Mouse (Mus musculus) C2C12 (cell line): ENCODE data around the gene Zfand3. TPM values are rescaled to one million over a fixed set of nuclear protein-coding genes. Genes with fewer than 3 reads are reported as not detected.

Source experiments
- H3K27me3 ChIP-seq: one replicate; pipeline ENCODE4 v1.6.1; 2011; ENCODE audit not compliant: control insufficient read depth, insufficient read depth, insufficient read length
- H3K36me3 ChIP-seq: one replicate; pipeline ENCODE4 v1.6.1; 2011; ENCODE audit not compliant: control insufficient read depth, insufficient read depth
- H3K4me3 ChIP-seq: one replicate; pipeline ENCODE4 v1.5.1; 2011; ENCODE audit warnings: mild to moderate bottlenecking, control low read depth; ENCODE audit not compliant: poor library complexity, insufficient read depth, severe bottlenecking
- H3K79me2 ChIP-seq: one replicate; pipeline ENCODE4 v1.6.1; 2011; ENCODE audit not compliant: control insufficient read depth, insufficient read depth
- H3K79me3 ChIP-seq: one replicate; pipeline ENCODE4 v1.6.1; 2011; ENCODE audit warnings: low read depth, control low read depth
- H3ac ChIP-seq: one replicate; pipeline ENCODE3; 2011; ENCODE audit warnings: low read depth; ENCODE audit not compliant: control insufficient read depth, insufficient read length
- CEBPB ChIP-seq: IDR thresholded peaks from one replicate; pipeline ENCODE4 v1.6.1; 2011; ENCODE audit warnings: low read depth, mild to moderate bottlenecking, control low read depth, moderate library complexity
- CTCF ChIP-seq: IDR thresholded peaks from one replicate; pipeline ENCODE4 v1.5.1; 2011; ENCODE audit not compliant: control insufficient read depth, insufficient read depth, insufficient read length
- FOSL1 ChIP-seq: IDR thresholded peaks from one replicate; pipeline ENCODE4 v1.8.0; 2011; ENCODE audit warnings: mild to moderate bottlenecking, low read length; ENCODE audit not compliant: poor library complexity, insufficient read depth, severe bottlenecking
- MAX ChIP-seq: IDR thresholded peaks from one replicate; pipeline ENCODE4 v1.6.1; 2011; ENCODE audit warnings: mild to moderate bottlenecking, control low read depth
- MYOD1 ChIP-seq: IDR thresholded peaks from one replicate; pipeline ENCODE4 v1.6.1; 2011; ENCODE audit warnings: low read depth; ENCODE audit not compliant: control insufficient read depth, insufficient read length
- MYOG ChIP-seq: IDR thresholded peaks from one replicate; pipeline ENCODE4 v1.6.1; 2011; ENCODE audit not compliant: control insufficient read depth, insufficient read length; ENCODE audit errors: extremely low read depth
- USF1 ChIP-seq: IDR thresholded peaks from one replicate; pipeline ENCODE4 v1.6.1; 2011; ENCODE audit warnings: low read depth, mild to moderate bottlenecking, control low read depth, moderate library complexity
- polyA plus RNA-seq: library from polyadenylated mRNA; unstranded; fragments of >200 nt; fragmentation: generic; extraction: Trizol; gene quantifications from one replicate; pipeline ENCODE4 v1.2.1, GENCODE M21; 2012; ENCODE audit warnings: missing spikeins

Gene Zfand3
- polyA plus RNA-seq, 1 experiment: 78.6 TPM

DNA sequence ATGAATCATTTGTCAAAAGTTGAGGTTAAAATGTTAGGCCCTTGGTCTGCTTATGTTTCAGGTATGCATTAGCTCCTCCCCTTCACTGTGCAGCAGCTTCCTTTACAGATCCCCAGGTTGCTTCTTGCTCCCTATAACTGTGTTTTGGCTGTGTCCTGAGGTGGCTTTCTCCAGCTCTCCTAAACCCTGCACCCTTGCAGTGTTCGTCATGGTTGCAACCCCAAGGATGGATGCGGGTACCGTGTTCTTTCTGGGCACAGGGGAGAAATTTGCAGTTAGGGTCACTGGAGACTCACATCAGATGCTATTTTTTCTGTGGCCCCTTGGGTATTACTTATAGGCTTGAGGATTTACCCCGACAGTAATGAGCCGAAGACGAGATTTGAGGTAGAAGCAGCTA is 175.7 kb downstream of the Zfand3 start:
- no peak overlapping the region for H3K4me3 ChIP-seq
- peaks cover 50% of the 10 kb centered on the region for H3K79me2 ChIP-seq
- peaks cover 12% of the 10 kb centered on the region for H3K79me3 ChIP-seq
- no peaks in the 10 kb centered on the region for H3K27me3 ChIP-seq
- H3K36me3 ChIP-seq: peaks cover 6% of the 10 kb centered on the region
- no peak overlapping the region for H3ac ChIP-seq
- TF ChIP-seq CTCF: no peak
- TF ChIP-seq MAX: no peak
- no peak for TF ChIP-seq USF1
- TF ChIP-seq MYOD1: no peak
- no peak for TF ChIP-seq MYOG
- no peak for TF ChIP-seq FOSL1
- no peak for TF ChIP-seq CEBPB

DNA sequence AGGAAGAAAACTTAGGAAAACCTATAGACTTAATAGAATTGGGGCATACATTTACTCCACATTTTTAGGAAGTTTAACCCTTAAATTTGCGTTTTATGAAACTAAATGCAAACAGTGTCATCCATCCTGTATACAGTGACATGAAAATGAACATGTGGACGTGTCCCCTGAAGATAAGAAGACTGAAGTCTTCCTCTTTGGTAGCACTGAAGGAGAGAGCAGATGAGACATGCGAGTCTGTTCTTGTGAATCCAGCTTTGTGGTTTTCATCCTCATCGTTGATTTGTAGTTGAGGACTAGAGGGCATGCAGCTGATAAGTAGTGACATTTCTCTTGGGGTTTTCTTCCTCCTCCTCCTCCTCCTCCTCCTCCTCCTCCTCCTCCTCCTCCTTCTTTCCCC is 177.0 kb downstream of the Zfand3 start:
- no peaks in the 10 kb centered on the region for H3K27me3 ChIP-seq
- peaks cover 56% of the 10 kb centered on the region for H3K79me2 ChIP-seq
- peaks cover 10% of the 10 kb centered on the region for H3K79me3 ChIP-seq
- TF ChIP-seq FOSL1 (no peak), MYOG (no peak), USF1 (no peak), MAX (no peak), MYOD1 (no peak)
- no peak overlapping the region for H3K4me3 ChIP-seq
- peaks cover 6% of the 10 kb centered on the region for H3K36me3 ChIP-seq
- H3ac ChIP-seq: no peak overlapping the region

DNA sequence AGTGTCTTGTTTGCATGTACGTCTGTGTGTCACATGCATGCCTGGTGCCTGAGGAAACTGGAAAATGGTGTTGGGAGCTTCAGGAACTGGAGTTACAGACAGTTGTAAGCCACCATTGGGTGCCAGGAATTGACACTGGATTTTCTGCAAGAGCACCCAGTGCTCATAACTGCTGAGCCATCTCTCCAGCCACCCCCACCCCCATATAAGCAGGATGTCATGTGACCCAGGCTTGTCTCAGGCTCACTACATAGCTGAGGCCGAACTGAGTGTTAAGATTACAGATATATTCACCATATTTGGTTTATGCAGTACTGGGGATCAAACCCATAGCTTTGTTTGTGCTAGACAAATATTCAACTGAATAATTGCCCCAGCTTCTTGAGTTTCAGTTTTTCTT is 177.5 kb downstream of the Zfand3 start:
- TF ChIP-seq MYOD1 (no peak), CEBPB (no peak), MAX (no peak), USF1 (no peak), MYOG (no peak), FOSL1 (no peak), CTCF (no peak)
- peaks cover 5% of the 10 kb centered on the region for H3K36me3 ChIP-seq
- no peak overlapping the region for H3K4me3 ChIP-seq
- no peak overlapping the region for H3ac ChIP-seq
- H3K79me2 ChIP-seq: peaks cover 61% of the 10 kb centered on the region
- H3K79me3 ChIP-seq: peaks cover 9% of the 10 kb centered on the region
- H3K27me3 ChIP-seq: no peaks in the 10 kb centered on the region

GRCm38 (mm10) chr17:30183561-30183960 is 179.0 kb downstream of the Zfand3 start:
- Histone ChIP-seq H3K79me3 (peaks cover 12% of the 10 kb centered on the region), H3K27me3 (no peaks in the 10 kb centered on the region), H3K79me2 (peaks cover 70% of the 10 kb centered on the region), H3K4me3 (no peak overlapping the region), H3ac (no peak overlapping the region), H3K36me3 (no peaks in the 10 kb centered on the region)
- TF ChIP-seq CEBPB (no peak), MYOG (no peak), FOSL1 (no peak), MAX (no peak), MYOD1 (no peak), CTCF (no peak), USF1 (no peak)

GRCm38 (mm10) chr17:30187154-30187553 is 182.6 kb downstream of the Zfand3 start:
- Histone ChIP-seq H3K36me3 (no peaks in the 10 kb centered on the region), H3K79me2 (peaks cover 80% of the 10 kb centered on the region), H3ac (no peak overlapping the region), H3K79me3 (peaks cover 22% of the 10 kb centered on the region), H3K27me3 (no peaks in the 10 kb centered on the region), H3K4me3 (no peak overlapping the region)
- TF ChIP-seq USF1: no peak
- no peak for TF ChIP-seq FOSL1
- no peak for TF ChIP-seq CEBPB
- no peak for TF ChIP-seq MAX
- no peak for TF ChIP-seq MYOD1
- TF ChIP-seq MYOG: no peak
- TF ChIP-seq CTCF: no peak

GRCm38 (mm10) chr17:30187581-30187980 is 183.0 kb downstream of the Zfand3 start:
- Histone ChIP-seq H3K36me3 (no peaks in the 10 kb centered on the region), H3K27me3 (no peaks in the 10 kb centered on the region), H3K79me3 (peaks cover 20% of the 10 kb centered on the region), H3K79me2 (peaks cover 76% of the 10 kb centered on the region), H3ac (no peak overlapping the region), H3K4me3 (no peak overlapping the region)
- TF ChIP-seq FOSL1: no peak
- TF ChIP-seq USF1: no peak
